Mouse (Mus musculus) lung, adult 2 months (tissue): ENCODE measurements around the gene Ifi211. TPM values are rescaled to one million over a fixed set of nuclear protein-coding genes. Genes with fewer than 3 reads are reported as not detected.
"Not testable (repeated sequence)": the region's sequence is repeated elsewhere in the genome, so short reads cannot be mapped to it uniquely, and the experiment has no call there.

Source experiments
- DNase-seq: peaks from one replicate; pipeline ENCODE4 v3.0.0; 2022
- H3K4me1 ChIP-seq: fragments of 200-500 bp; 2 replicates; pipeline ENCODE4 v1.6.1; 2011; ENCODE audit warnings: low read length; ENCODE audit not compliant: control insufficient read depth, insufficient read depth
- H3K4me3 ChIP-seq: fragments of 200-500 bp; replicated peaks from 2 replicates; pipeline ENCODE3; 2011; ENCODE audit warnings: low read depth, mild to moderate bottlenecking, control low read depth, low read length; ENCODE audit errors: extremely low read depth
- CTCF ChIP-seq: fragments of 200-500 bp; IDR thresholded peaks from 2 replicates; pipeline ENCODE4 v1.5.1; 2011; ENCODE audit warnings: mild to moderate bottlenecking, low read length, control low read depth; ENCODE audit not compliant: insufficient read depth
- POLR2A ChIP-seq: fragments of 200-500 bp; IDR thresholded peaks from 2 replicates; pipeline ENCODE4 v1.6.1; 2011; ENCODE audit warnings: low read depth, mild to moderate bottlenecking, control low read depth, low read length, borderline replicate concordance; ENCODE audit errors: extremely low read depth
- WGBS: fragments of 180-500 bp; shearing (Covaris S2); methylation state at CpG from one replicate; pipeline ENCODE4 v1.1.7; 2018; 5-methylcytosine and 5-hydroxymethylcytosine counted together
- polyA plus RNA-seq: library from polyadenylated mRNA; depleted of rRNA; stranded (reverse); fragments of >200 nt; gene quantifications from 2 replicates; pipeline ENCODE4 v1.2.3, GENCODE M21; 2012

Gene Ifi211
- polyA plus RNA-seq, 1 experiment, result 0.22 TPM

DNA sequence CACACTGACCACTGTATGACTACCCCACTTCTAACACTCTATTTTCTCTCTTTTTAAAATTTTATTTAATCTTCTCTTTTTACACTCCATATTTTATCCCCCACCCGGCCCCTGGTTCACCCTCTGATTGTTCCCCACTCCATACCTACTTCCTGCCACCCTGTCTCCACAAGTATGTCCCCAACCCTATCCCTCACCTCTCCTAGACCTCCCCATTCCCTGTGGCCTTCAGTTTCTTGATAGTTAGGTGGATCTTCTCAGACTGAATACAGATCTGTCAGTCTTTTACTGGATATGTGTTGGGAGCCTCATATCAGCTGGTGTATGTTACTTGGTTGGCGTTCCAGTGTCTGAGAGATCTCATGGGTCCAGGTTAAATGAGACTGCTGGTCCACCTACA, 1.7 kb upstream of the Ifi211 start:
- Histone ChIP-seq H3K4me3 (no peak overlapping the region), H3K4me1 (no peaks in the 10 kb centered on the region)
- 74% methylated on average over 2 of the region's 2 CpGs for WGBS
- DNase-seq, result no peak
- TF ChIP-seq POLR2A (no peak), CTCF (no peak)

DNA sequence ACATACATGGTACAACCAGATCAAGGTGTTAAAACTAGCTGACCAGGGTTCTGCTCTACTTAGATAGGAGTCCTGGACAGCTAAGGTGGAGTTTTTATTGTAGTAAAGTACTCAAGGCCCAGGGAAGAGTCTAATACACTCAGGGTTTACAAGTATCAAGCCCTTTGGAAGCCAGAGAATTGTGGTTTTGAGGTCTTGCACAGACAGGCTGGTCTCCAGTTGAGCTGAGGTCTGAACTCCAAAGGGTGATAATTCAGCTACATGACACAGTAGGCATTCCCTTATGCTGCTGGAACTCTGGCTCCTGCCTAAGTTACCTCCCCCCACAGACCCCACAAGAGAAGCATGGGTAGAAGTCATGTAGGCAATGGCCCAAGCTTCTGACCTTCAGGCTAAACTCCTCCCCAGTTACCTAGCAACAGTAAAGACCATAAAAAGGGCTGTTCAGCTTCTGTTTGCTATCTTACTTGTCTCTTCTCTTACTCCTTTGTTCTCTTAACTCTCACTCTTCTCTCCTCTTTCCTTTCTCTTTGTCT, 478 bp upstream of the Ifi211 start:
- DNase-seq, H3K4me1 ChIP-seq: not testable (repeated sequence)

DNA sequence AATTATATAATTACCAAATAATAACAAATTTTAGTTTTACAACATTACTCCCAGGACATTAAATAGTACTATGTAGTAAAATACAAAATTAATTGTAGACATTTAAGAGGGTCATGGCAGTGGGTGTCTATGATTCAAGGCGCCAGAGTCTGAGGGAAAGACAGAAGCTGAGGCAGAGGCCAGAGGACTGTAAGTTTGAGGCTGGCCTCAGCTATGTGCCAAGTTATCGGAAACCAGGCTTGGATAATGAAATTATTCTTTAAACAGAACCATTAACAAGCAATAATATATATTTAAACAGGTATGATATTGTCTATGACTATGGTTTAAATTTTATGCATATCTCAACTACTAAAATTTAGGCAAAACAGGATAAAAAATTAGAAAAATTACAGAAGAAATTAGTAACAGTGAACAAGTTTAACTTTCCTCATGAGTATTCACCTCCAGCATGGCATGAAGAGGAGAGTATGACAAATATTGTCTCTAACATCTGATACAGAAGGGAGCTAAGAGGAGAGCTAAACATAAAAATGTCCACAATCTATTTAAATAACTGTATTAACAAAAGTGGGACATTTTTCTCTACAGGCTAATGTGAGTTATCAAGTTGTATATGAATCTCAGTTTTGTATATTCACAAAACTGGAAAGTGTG, 910 bp downstream of the Ifi211 start:
- 80% methylated on average over 2 of the region's 2 CpGs for WGBS
- Histone ChIP-seq H3K4me1 (no peaks in the 10 kb centered on the region), H3K4me3 (no peak overlapping the region)
- TF ChIP-seq CTCF (no peak), POLR2A (no peak)
- DNase-seq, result no peak

More for the DNA sequence above, 478 bp upstream of the Ifi211 start:
- not testable (repeated sequence) for H3K4me3 ChIP-seq

DNA sequence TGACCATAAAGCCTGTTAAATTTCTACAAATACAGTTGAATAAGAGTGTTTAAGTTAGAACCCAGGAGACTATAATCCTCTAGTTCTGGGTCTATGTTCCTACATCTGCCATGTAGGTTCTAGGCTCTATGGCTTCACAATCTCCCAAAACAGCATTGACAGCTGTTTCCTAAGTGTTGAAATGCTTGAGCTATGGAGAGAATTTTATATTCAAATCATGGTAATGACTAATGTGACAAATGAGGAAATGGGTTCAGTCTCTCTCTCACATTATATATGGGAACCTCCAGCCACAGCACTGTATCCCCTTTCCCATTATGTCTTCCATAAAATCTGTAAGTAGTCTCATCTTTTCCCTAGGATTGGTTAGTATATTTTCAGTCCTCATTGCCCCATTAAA, 4.5 kb downstream of the Ifi211 start:
- H3K4me3 ChIP-seq, DNase-seq, H3K4me1 ChIP-seq: not testable (repeated sequence)

DNA sequence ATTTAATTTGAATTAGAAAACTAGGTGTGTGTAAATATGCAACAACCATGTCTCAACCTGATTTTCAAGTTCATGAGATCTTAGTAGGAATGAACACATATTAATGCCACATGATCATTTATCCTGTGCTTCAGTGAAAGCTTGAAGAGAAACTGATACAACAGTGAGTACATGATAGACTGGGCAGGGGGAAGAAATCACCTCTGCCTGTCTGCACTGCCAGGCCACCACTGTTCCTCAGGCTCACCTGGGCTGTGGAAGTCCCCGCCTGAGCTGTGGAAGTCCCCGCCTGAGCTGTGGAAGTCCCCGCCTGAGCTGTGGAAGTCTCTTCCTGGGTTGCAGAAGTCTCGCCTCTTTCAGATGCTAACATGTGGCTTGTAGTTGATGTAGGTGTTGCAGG, 7.0 kb downstream of the Ifi211 start:
- WGBS, result 81% methylated on average over 4 of the region's 4 CpGs
- not testable (repeated sequence) for DNase-seq, H3K4me3 ChIP-seq, H3K4me1 ChIP-seq

DNA sequence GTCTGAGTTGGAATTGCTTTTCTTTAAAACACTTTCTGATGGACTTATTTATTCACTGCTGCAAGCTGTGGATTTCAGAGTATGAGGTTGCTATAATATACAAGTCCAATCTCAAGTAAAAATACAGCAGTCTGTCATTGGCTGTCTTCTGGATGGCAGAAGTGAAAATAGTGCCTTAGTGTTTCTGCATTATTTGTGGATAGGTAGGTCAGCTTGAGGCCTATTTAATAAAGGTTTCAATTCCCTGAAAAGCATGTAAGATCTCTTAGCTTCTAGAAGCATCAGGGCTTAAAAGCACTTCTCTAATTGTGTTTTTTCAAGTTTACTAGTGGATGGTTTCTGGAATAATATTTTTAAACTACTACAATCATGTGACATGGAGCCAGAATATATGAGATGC, 23.1 kb downstream of the Ifi211 start:
- not testable (repeated sequence) for H3K4me3 ChIP-seq, DNase-seq, H3K4me1 ChIP-seq

DNA sequence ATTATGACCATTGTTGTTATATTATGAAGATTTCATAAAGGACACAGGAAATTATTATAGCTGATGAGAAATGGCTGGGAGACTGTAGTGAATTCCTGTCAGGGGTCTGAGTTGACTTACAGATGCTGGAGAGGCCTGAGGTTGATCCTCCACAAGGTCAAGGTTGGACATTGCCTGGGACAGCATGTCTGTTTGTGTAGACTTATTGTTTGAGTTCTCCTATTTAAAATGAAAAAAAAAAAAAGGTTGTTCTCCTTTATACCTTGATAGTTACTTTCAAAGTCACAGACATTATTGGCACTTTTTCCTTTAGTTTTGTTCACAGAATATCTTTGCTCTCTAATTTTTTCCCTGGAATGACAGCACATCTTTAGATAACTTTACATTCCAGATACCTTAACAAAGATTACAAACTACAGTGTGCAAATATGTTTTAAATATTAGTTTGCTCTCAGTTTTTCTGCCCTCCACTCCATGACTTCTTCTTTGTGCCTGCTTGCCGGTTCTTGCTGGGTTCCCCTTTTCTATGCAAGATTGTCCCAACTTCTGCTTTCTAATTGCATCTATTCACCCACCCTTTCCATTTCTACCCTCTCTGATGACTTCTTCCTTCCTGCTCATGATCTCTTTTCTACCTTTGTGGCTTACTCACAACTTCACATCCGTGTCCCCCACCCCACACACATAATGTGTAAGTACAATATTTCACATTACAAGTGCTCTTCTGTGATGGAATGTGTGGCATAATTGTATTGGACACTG, 25.6 kb downstream of the Ifi211 start:
- not testable (repeated sequence) for DNase-seq, H3K4me3 ChIP-seq, H3K4me1 ChIP-seq
- 71% methylated on average over 1 of the region's 2 CpGs for WGBS

DNA sequence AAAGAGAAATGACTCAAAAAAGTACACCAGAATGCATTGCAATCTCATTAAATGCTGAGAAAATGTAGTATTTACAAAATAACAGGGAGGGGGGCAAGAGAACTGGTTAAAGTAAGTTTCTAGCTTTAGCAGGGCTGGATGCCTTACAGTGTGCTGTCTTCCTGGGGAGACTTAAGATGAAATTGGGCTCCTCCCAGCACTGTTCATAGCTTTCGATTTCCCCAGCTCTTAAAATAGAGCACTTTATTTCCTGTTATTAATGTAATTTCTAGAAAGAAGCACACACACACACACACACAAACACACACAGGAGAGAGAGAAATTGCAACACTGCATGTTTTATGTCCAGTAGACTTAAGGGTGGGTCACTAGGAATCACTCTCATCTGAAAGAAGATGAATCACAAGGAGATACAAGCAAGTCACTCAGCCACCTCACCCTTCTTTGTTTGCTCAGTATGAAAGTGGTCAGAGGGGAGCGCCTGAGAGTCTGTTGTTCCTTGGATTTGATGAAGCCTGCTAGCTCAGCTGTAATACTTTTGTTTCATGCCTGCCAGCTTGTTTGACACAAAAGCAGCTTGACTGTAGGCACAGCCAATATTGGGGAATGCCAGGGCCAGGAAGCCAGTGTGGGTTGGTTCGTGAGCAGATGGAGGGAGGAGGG, 32.7 kb downstream of the Ifi211 start:
- peak overlapping the region; percentile 49 for H3K4me3 ChIP-seq
- WGBS, result 22% methylated on average over 3 of the region's 3 CpGs
- H3K4me1 ChIP-seq, DNase-seq: not testable (repeated sequence)

DNA sequence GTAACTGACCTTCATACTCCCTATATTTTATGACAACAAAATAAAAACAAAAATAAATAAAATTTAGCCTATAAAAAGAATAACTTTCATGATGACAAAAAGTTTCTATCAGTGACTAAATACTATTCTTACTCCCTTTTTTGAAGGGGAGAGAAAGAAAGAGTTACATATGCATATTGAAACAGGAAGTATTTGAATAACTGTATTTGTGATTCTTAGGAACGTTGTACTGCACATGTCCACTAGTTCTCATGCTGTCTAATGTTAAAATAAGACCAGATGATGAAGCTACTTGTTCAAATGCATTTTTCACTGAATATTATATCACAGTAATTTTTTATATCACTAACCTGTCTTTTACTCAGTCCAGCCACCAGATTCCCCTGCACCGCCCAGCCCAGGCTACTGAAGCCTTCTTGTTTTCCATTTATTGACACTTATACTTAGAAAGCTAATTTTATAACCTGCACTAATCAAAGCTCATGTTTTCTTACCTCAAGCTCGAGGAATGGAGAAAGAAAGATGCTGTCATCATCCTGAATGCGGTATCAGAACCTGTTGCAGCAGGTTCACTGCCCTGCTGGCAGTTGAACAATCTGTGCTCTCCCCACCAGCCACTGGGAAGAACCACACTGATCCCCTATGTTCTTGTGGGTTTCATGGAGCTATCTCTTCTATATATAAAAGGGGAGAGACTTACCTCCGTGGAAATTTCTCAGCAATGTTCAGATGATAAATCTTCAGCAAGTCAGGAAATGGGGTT, 33.4 kb downstream of the Ifi211 start:
- H3K4me3 ChIP-seq, result peak overlapping the region; percentile 29
- not testable (repeated sequence) for H3K4me1 ChIP-seq, DNase-seq
- WGBS, result 28% methylated on average over 5 of the region's 5 CpGs

DNA sequence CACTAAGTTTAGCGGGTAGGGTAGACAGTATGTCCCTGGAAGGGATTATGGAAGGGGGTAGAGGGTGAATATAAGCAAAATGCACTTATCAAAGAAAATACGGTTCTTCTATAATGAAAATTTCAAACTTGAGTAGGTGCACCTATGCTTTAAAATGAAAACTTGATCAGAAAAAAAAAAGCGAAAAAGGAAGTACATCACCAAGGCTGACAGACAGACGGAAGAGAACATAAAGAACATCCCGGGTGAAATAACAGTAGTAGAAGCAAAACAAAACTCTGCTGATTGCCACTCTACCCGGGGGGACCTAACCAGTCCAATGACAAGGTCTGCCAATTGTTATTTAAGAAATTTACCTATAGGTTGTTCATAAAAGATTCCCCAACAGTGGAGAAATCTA, 34.6 kb downstream of the Ifi211 start:
- 52% methylated on average over 6 of the region's 6 CpGs for WGBS

DNA sequence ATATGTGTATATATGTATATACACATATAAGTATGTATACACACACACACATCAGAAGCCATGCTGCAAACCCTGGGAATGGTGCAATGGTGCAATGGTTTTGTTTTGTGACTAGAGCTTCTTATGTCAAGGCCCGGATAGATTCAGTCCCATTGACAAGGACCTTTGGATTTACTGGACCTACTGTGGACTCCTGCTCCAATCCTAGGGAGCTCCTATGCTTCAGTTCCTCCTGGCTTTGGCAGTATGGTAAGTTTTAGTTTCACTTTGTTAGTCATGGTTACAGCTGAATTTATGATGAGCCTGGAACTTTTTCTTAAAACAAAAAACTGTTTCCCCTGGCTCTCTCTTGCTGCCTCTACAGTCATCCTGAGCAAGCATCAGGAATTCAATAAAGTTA, 35.7 kb downstream of the Ifi211 start:
- not testable (repeated sequence) for H3K4me3 ChIP-seq, DNase-seq, H3K4me1 ChIP-seq
- WGBS, result 64% methylated on average over 1 of the region's 1 CpGs

More for the DNA sequence above, 34.6 kb downstream of the Ifi211 start:
- H3K4me1 ChIP-seq, H3K4me3 ChIP-seq, DNase-seq: not testable (repeated sequence)

DNA sequence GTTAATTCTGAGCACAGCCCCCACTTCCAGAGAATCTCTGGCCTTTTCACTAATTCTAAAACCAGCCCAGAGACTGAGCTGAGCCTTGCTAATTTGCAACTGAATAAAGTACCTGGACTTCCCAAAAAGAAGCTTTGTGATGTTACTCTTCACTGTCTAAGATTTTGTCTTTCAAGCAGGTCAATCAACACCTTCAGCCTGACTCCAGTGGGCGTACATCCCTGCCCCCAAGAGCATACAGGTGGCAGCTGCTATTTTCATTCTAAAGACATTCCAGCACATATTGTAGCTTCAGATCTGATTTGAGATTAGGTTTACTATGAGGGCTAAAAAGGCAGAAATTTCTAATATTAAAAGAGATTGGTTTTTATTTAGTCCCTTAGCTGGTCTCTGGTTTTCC, 44.3 kb downstream of the Ifi211 start:
- not testable (repeated sequence) for H3K4me1 ChIP-seq, H3K4me3 ChIP-seq, DNase-seq
- 78% methylated on average over 1 of the region's 1 CpGs for WGBS
